Mouse (Mus musculus) spleen, adult 2 months (tissue): Measurements from ENCODE around the gene Wdr53.

Source experiments
- CTCF ChIP-seq: fragments of 200-500 bp; IDR thresholded peaks from 2 replicates; pipeline ENCODE4 v1.5.1; 2011; ENCODE audit warnings: mild to moderate bottlenecking, inconsistent platforms; ENCODE audit not compliant: insufficient read depth, insufficient read length, insufficient replicate concordance; ENCODE audit errors: extremely low read depth
- POLR2A ChIP-seq: fragments of 200-500 bp; IDR thresholded peaks from 2 replicates; pipeline ENCODE4 v1.6.1; 2011; ENCODE audit warnings: low read depth, low read length, inconsistent platforms

- TF ChIP-seq CTCF (no peak), POLR2A (no peak)
Measured at GRCm38 (mm10) chr16:32243901-32244300, 3.1 kb upstream of the Wdr53 start.
